Mouse (Mus musculus) lung, adult 2 months (tissue): ENCODE data around the gene Abca7.
A peak's percentile ranks its signal among the peaks of the same experiment; 100 is the strongest.

Experiments
- CTCF ChIP-seq: fragments of 200-500 bp; IDR thresholded peaks from 2 replicates; pipeline ENCODE4 v1.5.1; 2011; ENCODE audit warnings: mild to moderate bottlenecking, low read length, control low read depth; ENCODE audit not compliant: insufficient read depth
- POLR2A ChIP-seq: fragments of 200-500 bp; IDR thresholded peaks from 2 replicates; pipeline ENCODE4 v1.6.1; 2011; ENCODE audit warnings: low read depth, mild to moderate bottlenecking, control low read depth, low read length, borderline replicate concordance; ENCODE audit errors: extremely low read depth

- TF ChIP-seq POLR2A: peak; percentile 90; the same call in 1 of the 2 replicates
- TF ChIP-seq CTCF: no peak
Measured at GRCm38 (mm10) chr10:80039559-80039979, 43.3 kb downstream of the Abca7 start, which contains the start of gene Polr2e.
